Mouse (Mus musculus): ENCODE data around the gene Wdr46.
A peak's percentile ranks its signal among the peaks of the same experiment; 100 is the strongest.
"Not testable (repeated sequence)": the region's sequence is repeated elsewhere in the genome, so short reads cannot be mapped to it uniquely, and the experiment has no call there.

Wdr46 gene

DNA sequence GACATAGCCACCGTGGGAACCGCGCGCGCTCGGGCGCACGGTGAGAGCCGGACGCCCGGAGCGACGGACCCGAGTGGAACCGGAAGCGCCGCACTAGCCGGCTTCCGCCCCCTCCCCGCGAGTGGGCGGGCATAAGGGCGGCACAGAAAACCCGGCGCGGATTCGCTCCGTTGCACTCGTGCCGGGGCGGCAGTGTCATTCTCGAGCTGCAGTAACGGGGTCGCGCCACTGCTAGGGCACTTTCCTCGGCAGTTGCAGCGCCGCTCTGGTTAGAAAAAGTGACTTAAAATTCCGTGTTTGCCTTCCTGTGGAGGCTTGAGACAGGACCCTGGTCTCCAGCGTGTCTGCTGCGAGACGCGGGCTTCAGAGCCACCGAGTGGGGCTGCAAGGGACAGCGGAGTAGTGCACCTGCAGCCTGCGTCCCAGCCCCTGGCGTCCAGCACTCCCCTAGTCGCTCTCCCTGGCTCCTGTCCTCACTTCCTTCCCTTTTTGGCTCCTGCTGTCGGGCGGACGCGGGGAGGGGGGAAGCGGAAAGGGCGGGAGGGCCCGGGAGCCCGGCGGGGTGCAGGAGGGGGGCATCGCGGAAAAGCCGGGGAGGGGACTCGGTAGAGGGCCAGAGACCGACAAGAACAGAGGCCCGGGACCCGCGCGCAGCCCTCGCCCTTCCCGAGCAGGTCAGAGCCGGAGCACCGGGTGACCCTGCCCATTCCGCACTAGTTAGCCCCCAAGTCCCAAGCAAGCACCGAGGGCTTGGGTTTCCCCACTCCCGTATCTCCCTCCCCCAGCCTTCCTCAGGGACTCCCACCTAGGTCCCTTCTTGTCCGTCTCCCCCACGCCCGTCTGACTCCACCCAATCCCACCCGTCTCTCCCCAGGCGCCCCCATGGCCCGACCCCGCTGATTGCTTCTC lies 10.8 kb upstream of the Wdr46 start, which contains the start of gene Rgl2:
Gene Rgl2 (plus strand): TSS at position 173 of the 909 bp plus-strand sequence.
- DNase-seq: peak; percentile 95

DNA sequence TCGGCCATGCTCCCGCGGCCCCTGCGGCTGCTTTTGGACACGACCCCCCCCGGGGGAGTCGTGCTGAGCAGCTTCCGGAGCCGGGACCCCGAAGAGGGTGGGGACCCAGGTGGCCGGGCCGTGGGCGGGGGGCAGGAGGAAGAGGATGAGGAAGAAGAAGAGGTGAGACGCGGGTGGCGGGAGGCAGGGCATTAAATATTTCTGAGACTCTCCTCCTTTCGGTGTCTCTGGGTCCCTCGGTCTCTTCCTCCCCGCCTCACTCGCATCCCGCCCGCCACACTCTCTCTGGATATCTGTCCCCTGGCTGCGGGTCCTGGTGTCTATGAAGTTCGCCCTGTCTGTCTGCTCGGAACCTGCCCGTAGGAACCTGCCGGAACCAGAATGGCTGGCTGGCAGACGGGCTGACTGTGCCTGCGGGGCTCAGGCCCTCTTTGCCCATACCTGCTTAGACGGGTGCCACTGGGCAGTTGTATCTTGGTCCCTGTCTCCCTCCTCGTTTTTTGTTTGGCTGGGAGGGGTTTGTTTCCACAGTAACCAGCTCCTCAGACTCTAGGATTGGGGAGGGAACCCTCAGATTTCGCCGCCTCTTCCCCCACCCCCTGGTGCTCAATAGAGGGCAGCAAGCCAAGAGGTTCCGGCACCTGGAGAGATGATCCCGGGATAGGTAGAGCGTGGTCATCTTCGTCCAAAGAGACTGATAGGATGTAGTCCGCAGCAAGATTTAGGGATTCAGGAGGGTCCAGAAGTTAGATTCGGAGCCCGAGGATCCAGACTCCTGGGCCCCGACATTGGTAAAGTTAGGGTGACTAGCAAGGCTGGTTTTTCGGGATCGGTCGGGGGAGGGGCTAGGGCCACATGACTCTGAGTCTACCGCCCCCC lies 9.9 kb upstream of the Wdr46 start:
- DNase-seq: no peak

GRCm38 (mm10) chr17:33931159-33931866 lies 9.1 kb upstream of the Wdr46 start:
- DNase-seq: no peak

- DNase-seq: no peak
These were observed 8.5 kb upstream of the Wdr46 start for GRCm38 (mm10) chr17:33931947-33932346.

GRCm38 (mm10) chr17:33932448-33932847 lies 8.0 kb upstream of the Wdr46 start:
- no peak for DNase-seq

DNA sequence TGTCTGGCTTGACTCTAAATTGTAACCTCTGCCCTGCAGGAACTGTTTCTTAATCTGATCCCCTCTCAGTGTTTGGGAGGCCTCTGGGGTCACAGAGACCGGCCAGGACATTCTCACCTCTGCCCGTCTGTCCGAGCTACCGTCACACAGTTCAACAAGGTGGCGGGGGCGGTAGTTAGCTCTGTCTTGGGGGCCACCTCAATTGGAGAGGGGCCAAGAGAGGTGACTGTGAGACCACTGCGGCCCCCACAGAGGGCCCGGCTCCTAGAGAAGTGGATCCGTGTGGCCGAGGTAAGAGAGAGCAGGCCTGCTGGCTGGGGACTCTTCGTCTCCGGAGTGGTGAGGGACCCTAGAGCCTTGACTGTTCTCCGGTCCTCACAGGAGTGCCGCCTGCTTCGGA lies 7.5 kb upstream of the Wdr46 start:
- DNase-seq: no peak

GRCm38 (mm10) chr17:33935422-33936055 lies 4.9 kb upstream of the Wdr46 start:
- no peak for DNase-seq

GRCm38 (mm10) chr17:33936993-33937392 lies 3.5 kb upstream of the Wdr46 start:
- DNase-seq: no peak

DNA sequence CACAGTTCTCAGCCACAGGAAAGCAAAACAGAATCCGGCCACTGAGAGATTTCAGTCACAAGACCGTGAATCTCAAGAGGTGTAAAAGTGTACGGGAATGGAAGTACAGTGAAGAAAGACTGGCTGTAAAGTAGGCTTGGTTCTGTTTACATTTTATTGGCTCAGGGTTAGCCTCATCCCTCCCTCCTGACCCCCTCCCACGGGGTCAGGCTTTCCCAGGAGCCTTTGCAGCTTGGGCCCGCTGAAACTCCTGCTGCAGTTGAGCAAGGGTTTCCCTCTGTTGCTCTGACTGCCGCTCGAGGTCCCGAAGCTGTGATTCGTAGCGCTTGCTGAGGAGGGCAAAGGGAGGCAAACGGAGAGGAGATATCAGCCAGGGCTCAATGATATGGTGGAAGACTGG lies 1.7 kb upstream of the Wdr46 start:
- DNase-seq: no peak

GRCm38 (mm10) chr17:33940981-33941380 lies 521 bp downstream of the Wdr46 start:
- DNase-seq: no peak

- no peak for DNase-seq
These were observed 921 bp downstream of the Wdr46 start for GRCm38 (mm10) chr17:33941381-33941780.

DNA sequence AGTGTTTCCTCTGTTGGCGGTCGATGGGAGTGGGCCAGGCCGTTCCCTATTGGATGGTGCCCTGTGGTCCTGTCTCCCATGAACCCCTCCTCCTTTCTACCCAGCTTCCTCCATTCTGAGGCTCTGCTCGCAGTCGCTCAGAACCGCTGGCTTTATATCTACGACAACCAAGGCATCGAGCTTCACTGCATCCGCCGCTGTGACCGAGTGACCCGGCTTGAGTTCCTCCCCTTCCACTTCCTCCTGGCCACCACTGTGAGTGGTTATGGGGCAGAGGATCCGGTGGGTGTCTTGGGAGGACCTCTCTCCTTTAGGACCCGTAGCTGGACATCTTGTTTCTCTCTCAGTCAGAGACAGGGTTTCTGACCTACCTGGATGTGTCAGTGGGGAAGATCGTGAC lies 3.0 kb downstream of the Wdr46 start:
- DNase-seq: no peak

- no peak for DNase-seq
These were observed 7.1 kb downstream of the Wdr46 start for GRCm38 (mm10) chr17:33947430-33948089.

DNA sequence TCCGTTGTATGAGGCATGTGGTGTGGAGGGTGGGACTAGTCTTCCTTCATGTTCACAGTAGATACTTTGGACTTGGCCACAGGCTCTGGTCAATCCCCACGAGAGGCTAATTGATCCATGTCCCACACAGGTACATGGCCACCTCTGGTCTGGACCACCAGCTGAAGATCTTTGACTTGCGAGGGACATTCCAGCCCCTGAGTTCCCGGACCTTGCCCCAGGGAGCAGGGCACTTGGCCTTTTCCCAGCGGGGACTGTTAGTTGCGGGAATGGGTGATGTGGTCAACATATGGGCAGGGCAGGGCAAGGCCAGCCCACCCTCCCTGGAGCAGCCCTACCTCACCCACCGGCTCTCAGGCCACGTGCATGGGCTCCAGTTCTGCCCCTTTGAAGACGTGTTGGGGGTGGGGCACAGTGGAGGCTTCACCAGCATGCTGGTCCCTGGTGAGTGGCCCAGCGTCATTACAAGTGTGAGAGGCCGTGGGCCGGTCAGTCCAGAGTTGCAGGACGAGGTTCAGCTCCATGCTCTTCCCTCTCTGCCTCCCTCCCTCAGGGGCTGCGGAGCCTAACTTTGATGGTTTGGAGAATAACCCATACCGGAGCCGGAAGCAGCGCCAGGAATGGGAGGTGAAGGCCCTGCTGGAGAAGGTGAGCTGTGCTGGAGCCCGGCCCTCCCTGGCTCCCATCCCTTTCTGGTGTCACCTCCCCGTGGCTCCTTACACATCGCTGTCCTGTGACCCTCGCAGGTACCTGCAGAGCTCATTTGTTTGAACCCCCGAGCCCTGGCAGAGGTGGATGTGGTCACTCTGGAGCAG lies 7.8 kb downstream of the Wdr46 start:
- no peak for DNase-seq

DNA sequence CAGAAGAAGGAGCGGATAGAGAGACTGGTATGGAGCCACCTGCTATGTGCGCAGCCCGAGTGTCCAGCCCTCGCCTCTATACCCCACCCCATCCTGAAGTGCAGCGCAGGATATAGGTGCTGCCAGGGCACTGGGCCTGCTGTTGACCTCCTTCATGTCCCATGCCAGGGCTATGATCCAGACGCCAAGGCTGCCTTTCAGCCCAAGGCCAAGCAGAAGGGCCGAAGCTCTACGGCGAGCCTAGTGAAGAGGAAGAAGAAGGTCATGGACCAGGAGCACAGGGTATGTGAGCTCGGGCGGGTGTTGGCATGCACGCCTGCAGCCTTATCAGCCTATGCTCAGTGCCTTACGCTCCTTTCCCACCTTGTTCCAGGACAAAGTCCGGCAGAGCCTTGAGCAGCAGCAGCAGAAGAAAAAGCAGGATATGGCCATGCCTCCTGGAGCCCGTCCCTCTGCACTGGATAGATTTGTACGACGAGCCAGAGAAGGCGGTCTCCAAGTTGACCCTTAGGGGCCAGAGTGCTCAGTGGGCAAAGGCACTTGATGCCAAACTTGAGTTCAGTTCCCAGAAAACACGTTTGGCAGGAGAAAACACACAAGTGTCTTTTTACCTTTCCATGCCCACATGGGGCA lies 8.6 kb downstream of the Wdr46 start:
- DNase-seq: no peak

GRCm38 (mm10) chr17:33950131-33950625 lies 9.7 kb downstream of the Wdr46 start:
- no peak for DNase-seq

DNA sequence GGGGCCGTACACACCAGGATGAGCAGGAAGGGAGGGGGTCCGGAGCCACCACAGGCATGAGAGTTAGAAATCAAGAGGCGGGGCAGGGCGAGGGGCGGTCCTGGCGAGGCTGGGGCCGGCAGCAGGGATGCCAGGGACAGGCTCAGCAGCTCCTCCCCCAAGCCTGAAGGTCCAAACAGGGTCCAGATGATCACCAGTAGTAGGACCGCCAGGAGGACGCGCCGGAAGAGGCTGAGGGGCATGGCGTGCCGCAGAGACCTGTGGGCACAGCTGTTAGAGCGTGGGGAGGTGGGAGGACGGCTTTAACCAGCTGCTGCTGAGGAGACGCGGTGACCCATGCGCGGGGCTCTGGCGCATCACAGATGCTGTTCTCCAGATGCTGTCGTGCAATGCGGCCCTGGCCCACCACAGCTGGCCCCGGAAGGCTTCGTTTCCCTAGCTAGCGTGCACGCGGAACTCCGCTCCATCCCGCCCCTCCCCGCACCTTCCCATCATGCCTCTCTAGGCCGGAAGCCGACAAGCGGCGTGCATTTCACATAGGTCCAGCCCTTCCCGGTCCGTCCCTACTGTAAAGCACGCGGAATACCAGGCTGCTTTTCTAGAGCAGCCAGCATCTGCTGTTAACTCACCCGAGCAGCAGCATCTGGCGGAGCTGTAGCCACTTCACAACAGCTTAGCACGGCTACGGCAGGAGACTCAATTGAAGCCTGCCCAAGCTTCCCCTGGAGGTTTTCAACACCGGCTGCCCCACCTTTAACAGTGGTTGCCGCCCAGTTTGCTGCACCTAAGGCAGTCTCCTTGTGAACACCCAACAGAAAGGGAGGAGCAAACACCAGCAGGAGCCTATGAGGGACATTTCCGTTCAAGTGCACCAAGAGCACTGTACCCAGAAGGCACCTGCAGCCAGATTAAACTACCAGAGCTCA lies 10.8 kb downstream of the Wdr46 start, which contains the start of gene B3galt4:
Gene B3galt4 (minus strand): TSS at position 468 of the 926 bp plus-strand sequence.
- peak; percentile 94 for DNase-seq

DNA sequence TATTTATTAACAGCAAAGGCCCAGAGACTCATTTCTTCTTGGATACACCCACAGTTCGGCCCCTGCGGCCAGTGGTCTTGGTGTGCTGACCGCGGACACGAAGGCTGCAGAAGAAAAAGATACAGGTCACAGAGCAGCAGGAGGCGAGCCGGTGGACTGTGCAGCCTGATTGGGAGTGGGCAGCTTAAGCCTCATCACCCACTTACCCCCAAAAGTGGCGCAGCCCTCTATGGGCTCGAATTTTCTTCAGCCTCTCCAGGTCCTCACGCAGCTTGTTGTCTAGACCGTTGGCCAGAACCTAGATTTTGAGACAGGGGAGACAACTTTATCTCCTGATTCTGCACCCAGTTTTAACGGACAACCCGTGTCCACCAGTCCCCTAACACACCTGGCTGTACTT lies 11.6 kb downstream of the Wdr46 start:
- DNase-seq: not testable (repeated sequence)

DNA sequence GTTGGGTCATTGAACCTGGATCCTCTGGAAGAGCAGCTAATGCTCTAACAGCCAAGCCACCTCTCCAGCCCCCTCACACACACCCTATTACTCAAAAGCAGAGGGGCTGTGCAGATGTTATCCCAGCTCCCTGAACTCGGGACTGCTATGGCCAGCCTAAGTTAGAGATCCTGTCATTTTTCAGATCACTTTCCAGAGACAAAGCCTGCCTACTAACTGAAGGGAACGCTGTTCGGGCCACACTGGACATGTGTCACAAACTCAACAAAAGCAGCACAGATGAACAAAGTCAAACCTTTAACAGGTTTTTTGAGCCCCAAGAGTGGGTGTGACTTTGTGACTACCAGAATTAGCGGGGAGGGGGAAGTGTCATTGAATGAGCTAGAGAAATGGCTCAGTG lies 12.4 kb downstream of the Wdr46 start:
- no peak for DNase-seq
